Mouse (Mus musculus): ENCODE measurements around the gene Zfhx3. TPM values are rescaled to one million over a fixed set of nuclear protein-coding genes. Genes with fewer than 3 reads are reported as not detected.

Gene Zfhx3
- polyA plus RNA-seq, 1 experiment from 2014 or later, result 22.4 TPM

GRCm38 (mm10) chr8:107957566-107957965, 15.1 kb downstream of the Zfhx3 start:
- H3K9me3 ChIP-seq (replicated peaks), result no peaks in the 10 kb centered on the region
- peaks cover 16% of the 10 kb centered on the region for H3K27me3 ChIP-seq
- 60% methylated on average over 8 of the region's 8 CpGs for WGBS
- H3K4me1 ChIP-seq, result peaks cover 6% of the 10 kb centered on the region
- H3K4me3 ChIP-seq, result no peak overlapping the region
- H3K36me3 ChIP-seq (ENCODE audit: poor library complexity, severe bottlenecking), result no peaks in the 10 kb centered on the region
- no peak overlapping the region for H3K9ac ChIP-seq
- peak overlapping the region; percentile 6; the same call in 1 of the 2 replicates for H3K27ac ChIP-seq
- no peak overlapping the region for H3K4me2 ChIP-seq
- no peak for ATAC-seq

GRCm38 (mm10) chr8:107960466-107960865, 18.0 kb downstream of the Zfhx3 start:
- WGBS, result 67% methylated on average over 11 of the region's 11 CpGs
- Histone ChIP-seq H3K4me3 (no peak overlapping the region), H3K27ac (no peak overlapping the region), H3K9ac (no peak overlapping the region), H3K36me3 (ENCODE audit: poor library complexity, severe bottlenecking) (no peaks in the 10 kb centered on the region), H3K27me3 (peaks cover 7% of the 10 kb centered on the region; the same call in 1 of the 2 replicates), H3K4me2 (no peak overlapping the region), H3K4me1 (peaks cover 4% of the 10 kb centered on the region; the same call in 1 of the 2 replicates), H3K9me3 (replicated peaks) (no peaks in the 10 kb centered on the region)
- ATAC-seq, result no peak

- Histone ChIP-seq H3K36me3 (ENCODE audit: poor library complexity, severe bottlenecking) (no peaks in the 10 kb centered on the region), H3K9me3 (replicated peaks) (no peaks in the 10 kb centered on the region), H3K27ac (no peak overlapping the region), H3K4me1 (peaks cover 4% of the 10 kb centered on the region; the same call in 1 of the 2 replicates), H3K9ac (no peak overlapping the region), H3K4me3 (no peak overlapping the region), H3K27me3 (0 out of 2 replicates have a peak, but pooled peaks cover 5% of the 10 kb centered on the region), H3K4me2 (no peak overlapping the region)
- ATAC-seq, result no peak
- WGBS, result 67% methylated on average over 8 of the region's 8 CpGs
These were observed 18.4 kb downstream of the Zfhx3 start for GRCm38 (mm10) chr8:107960878-107961277.

GRCm38 (mm10) chr8:107972198-107972597, 29.8 kb downstream of the Zfhx3 start:
- H3K9me3 ChIP-seq (replicated peaks), result no peaks in the 10 kb centered on the region
- ATAC-seq, result no peak
- H3K27me3 ChIP-seq, result no peaks in the 10 kb centered on the region
- no peaks in the 10 kb centered on the region for H3K4me1 ChIP-seq
- no peak overlapping the region for H3K4me3 ChIP-seq
- no peak overlapping the region for H3K9ac ChIP-seq
- WGBS, result 90% methylated on average over 4 of the region's 4 CpGs
- no peak overlapping the region for H3K27ac ChIP-seq
- no peaks in the 10 kb centered on the region for H3K36me3 ChIP-seq (ENCODE audit: poor library complexity, severe bottlenecking)
- no peak overlapping the region for H3K4me2 ChIP-seq

- Histone ChIP-seq H3K4me3 (no peak overlapping the region), H3K4me1 (no peaks in the 10 kb centered on the region), H3K9ac (no peak overlapping the region), H3K27ac (no peak overlapping the region), H3K27me3 (peaks cover 3% of the 10 kb centered on the region; the same call in 1 of the 2 replicates), H3K9me3 (replicated peaks) (no peaks in the 10 kb centered on the region), H3K4me2 (no peak overlapping the region), H3K36me3 (ENCODE audit: poor library complexity, severe bottlenecking) (no peaks in the 10 kb centered on the region)
- ATAC-seq, result no peak
- 82% methylated on average over 13 of the region's 13 CpGs for WGBS
These were observed 32.0 kb downstream of the Zfhx3 start for GRCm38 (mm10) chr8:107974451-107974850.

GRCm38 (mm10) chr8:107978247-107978646, 35.8 kb downstream of the Zfhx3 start:
- peak; percentile 55; the same call in 1 of the 2 replicates for ATAC-seq

GRCm38 (mm10) chr8:107980618-107981017, 38.2 kb downstream of the Zfhx3 start:
- ATAC-seq, result no peak
- Histone ChIP-seq H3K36me3 (ENCODE audit: poor library complexity, severe bottlenecking) (no peaks in the 10 kb centered on the region), H3K4me2 (no peak overlapping the region), H3K4me3 (no peak overlapping the region), H3K27me3 (peaks cover 21% of the 10 kb centered on the region), H3K9me3 (replicated peaks) (no peaks in the 10 kb centered on the region), H3K27ac (no peak overlapping the region), H3K9ac (no peak overlapping the region), H3K4me1 (peaks cover 11% of the 10 kb centered on the region)
- WGBS, result 59% methylated on average over 10 of the region's 10 CpGs

More at GRCm38 (mm10) chr8:107978247-107978646, 35.8 kb downstream of the Zfhx3 start:
- Histone ChIP-seq H3K36me3 (ENCODE audit: poor library complexity, severe bottlenecking) (no peaks in the 10 kb centered on the region), H3K4me2 (no peak overlapping the region), H3K27ac (no peak overlapping the region), H3K9me3 (replicated peaks) (no peaks in the 10 kb centered on the region), H3K9ac (no peak overlapping the region), H3K27me3 (peaks cover 3% of the 10 kb centered on the region; the same call in 1 of the 2 replicates), H3K4me1 (peaks cover 11% of the 10 kb centered on the region), H3K4me3 (no peak overlapping the region)
- WGBS, result 75% methylated on average over 1 of the region's 1 CpGs

GRCm38 (mm10) chr8:107986629-107987028, 44.2 kb downstream of the Zfhx3 start:
- no peaks in the 10 kb centered on the region for H3K9me3 ChIP-seq (replicated peaks)
- peak overlapping the region; percentile 39 for H3K4me2 ChIP-seq
- no peak overlapping the region for H3K9ac ChIP-seq
- H3K4me1 ChIP-seq, result peaks cover 7% of the 10 kb centered on the region; the same call in 1 of the 2 replicates
- peak; percentile 84 for ATAC-seq
- no peak overlapping the region for H3K4me3 ChIP-seq
- H3K36me3 ChIP-seq (ENCODE audit: poor library complexity, severe bottlenecking), result no peaks in the 10 kb centered on the region
- peaks cover 38% of the 10 kb centered on the region for H3K27me3 ChIP-seq
- 9% methylated on average over 15 of the region's 15 CpGs for WGBS
- H3K27ac ChIP-seq, result no peak overlapping the region

GRCm38 (mm10) chr8:107998874-107999273, 56.4 kb downstream of the Zfhx3 start:
- no peak overlapping the region for H3K27ac ChIP-seq
- WGBS, result 97% methylated on average over 10 of the region's 10 CpGs
- peaks cover 4% of the 10 kb centered on the region; the same call in 1 of the 2 replicates for H3K4me1 ChIP-seq
- H3K4me3 ChIP-seq, result no peak overlapping the region
- H3K27me3 ChIP-seq, result no peaks in the 10 kb centered on the region; the same call in 1 of the 2 replicates
- ATAC-seq, result no peak
- H3K36me3 ChIP-seq (ENCODE audit: poor library complexity, severe bottlenecking), result no peaks in the 10 kb centered on the region
- H3K9me3 ChIP-seq (replicated peaks), result no peaks in the 10 kb centered on the region
- no peak overlapping the region for H3K4me2 ChIP-seq
- no peak overlapping the region for H3K9ac ChIP-seq

- WGBS, result 47% methylated on average over 11 of the region's 11 CpGs
- Histone ChIP-seq H3K4me2 (no peak overlapping the region), H3K27ac (no peak overlapping the region)
These were observed 69.1 kb downstream of the Zfhx3 start for GRCm38 (mm10) chr8:108011516-108011915.

GRCm38 (mm10) chr8:108017727-108018126, 75.3 kb downstream of the Zfhx3 start:
- no peak for ATAC-seq

More at GRCm38 (mm10) chr8:108011516-108011915, 69.1 kb downstream of the Zfhx3 start:
- Histone ChIP-seq H3K27me3 (no peaks in the 10 kb centered on the region), H3K36me3 (ENCODE audit: poor library complexity, severe bottlenecking) (no peaks in the 10 kb centered on the region), H3K9ac (no peak overlapping the region), H3K9me3 (replicated peaks) (no peaks in the 10 kb centered on the region), H3K4me3 (no peak overlapping the region), H3K4me1 (peaks cover 10% of the 10 kb centered on the region)
- no peak for ATAC-seq

GRCm38 (mm10) chr8:108019651-108020050, 77.2 kb downstream of the Zfhx3 start:
- whole genome bisulfite sequencing, result 71% methylated on average over 3 of the region's 3 CpGs
- Histone ChIP-seq H3K9me3 (replicated peaks) (no peaks in the 10 kb centered on the region), H3K4me2 (no peak overlapping the region), H3K4me3 (no peak overlapping the region), H3K27ac (no peak overlapping the region), H3K36me3 (ENCODE audit: poor library complexity, severe bottlenecking) (no peaks in the 10 kb centered on the region), H3K9ac (no peak overlapping the region), H3K27me3 (no peaks in the 10 kb centered on the region), H3K4me1 (no peaks in the 10 kb centered on the region)
- no peak for ATAC-seq

More at GRCm38 (mm10) chr8:108017727-108018126, 75.3 kb downstream of the Zfhx3 start:
- no peak overlapping the region for H3K27ac ChIP-seq
- H3K4me3 ChIP-seq, result no peak overlapping the region
- no peak overlapping the region for H3K9ac ChIP-seq
- no peaks in the 10 kb centered on the region for H3K27me3 ChIP-seq
- H3K36me3 ChIP-seq (ENCODE audit: poor library complexity, severe bottlenecking), result no peaks in the 10 kb centered on the region
- no peaks in the 10 kb centered on the region for H3K9me3 ChIP-seq (replicated peaks)
- H3K4me2 ChIP-seq, result no peak overlapping the region
- no peaks in the 10 kb centered on the region for H3K4me1 ChIP-seq
- 91% methylated on average over 5 of the region's 5 CpGs for WGBS

GRCm38 (mm10) chr8:108022404-108022803, 80.0 kb downstream of the Zfhx3 start:
- H3K4me1 ChIP-seq, result no peaks in the 10 kb centered on the region
- WGBS, result 70% methylated on average over 4 of the region's 4 CpGs
- no peaks in the 10 kb centered on the region for H3K27me3 ChIP-seq
- no peak overlapping the region for H3K9ac ChIP-seq
- no peak overlapping the region for H3K27ac ChIP-seq
- no peaks in the 10 kb centered on the region for H3K36me3 ChIP-seq (ENCODE audit: poor library complexity, severe bottlenecking)
- no peaks in the 10 kb centered on the region for H3K9me3 ChIP-seq (replicated peaks)
- H3K4me3 ChIP-seq, result no peak overlapping the region
- no peak overlapping the region for H3K4me2 ChIP-seq
- ATAC-seq, result no peak

All from forebrain, embryonic 13.5 days (tissue).